Mouse (Mus musculus): ENCODE results near the gene Wwc2.

Wwc2 gene

DNA sequence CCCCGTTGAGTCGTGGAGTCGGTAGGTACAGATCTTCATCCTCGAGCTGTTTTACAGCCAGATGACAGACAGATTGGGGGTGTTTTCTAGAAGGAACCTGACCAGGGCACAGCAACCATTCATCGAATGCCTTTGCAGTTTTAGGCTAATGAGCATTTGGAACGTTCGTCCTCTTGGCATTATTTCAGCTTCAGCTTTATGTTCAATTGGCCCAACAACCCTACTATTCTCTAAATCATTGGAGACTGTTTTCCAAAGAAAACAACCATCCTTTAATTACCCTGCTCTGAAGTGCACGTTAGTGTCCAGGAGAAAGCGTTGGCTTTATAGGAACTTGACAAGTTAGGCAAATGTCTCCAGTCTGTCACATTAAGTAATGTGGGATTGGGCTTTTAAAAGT lies 54.3 kb downstream of the Wwc2 start:
- no peak for DNase-seq

DNA sequence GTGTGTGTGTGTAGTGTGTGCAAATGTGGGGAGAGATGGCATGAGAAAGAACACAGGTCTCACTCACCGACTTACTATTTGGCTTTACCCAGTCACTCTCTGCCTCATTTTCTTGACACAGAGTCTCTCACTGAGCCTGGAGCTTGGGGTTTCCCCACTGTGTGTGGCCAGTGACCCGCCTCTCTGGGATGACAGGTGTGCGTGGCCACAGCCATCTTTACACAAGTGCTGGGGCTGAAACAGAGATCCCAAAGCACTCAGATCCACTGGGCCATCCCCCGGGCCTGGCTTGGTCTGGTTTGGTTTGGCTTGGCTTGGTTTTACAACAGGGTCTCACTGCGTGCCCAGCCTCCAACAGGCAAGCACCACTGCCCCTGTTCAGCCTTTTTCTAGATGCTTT lies 55.3 kb downstream of the Wwc2 start:
- DNase-seq: no peak

DNA sequence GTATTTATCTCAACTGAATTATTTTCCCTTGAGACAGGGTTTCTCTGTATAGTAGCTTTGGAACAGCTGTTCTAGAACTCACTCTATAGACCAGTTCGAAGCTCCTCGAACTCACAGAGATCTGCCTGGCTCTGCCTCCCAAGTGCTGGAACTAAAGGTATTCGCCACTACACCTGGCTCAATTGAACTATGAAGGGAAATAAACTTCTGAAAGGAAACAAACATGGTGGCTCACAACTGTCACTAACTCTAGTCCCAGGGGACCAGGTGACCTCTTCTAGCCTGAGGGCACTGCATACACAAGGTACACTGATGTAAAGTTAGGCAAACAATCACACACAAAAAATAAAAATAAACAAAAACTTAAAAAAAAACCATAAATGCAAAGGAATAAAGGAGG lies 57.6 kb downstream of the Wwc2 start:
- DNase-seq: no peak

DNA sequence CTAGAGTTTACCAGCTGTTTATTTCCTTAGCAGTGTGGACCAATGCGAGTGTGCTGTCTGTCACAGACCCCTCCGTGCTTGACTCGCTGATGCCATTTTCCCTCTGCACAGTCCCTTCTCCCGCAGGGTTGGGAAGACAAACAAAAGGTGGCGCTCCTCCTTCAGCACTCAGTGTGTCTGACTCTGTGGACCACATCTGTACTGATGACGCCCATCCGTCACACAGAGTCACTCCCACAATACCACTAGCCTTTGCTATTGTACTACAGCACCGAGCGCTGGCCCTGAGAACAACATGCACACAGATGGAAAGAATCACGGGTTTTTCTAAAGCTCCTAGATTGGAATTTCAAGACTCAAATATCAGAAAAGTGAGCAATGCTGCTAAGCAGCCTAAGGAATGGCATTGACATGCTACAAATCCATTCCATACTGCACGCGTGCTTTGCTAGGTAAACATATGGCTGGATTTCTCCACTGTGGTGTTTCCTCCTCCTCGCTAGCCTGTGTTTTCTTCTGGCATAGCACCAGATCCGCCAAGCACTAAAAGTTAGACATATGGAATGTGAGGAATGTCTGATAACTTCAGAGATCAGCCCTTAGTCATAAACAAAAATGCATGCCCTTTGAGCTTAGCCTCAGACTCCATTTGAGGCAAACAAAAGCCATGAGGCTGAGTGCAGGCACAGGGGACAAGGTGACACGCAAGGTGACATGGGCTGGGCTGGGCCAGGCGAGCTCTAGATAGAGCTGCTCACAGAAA lies 58.5 kb downstream of the Wwc2 start:
- no peak for DNase-seq

DNA sequence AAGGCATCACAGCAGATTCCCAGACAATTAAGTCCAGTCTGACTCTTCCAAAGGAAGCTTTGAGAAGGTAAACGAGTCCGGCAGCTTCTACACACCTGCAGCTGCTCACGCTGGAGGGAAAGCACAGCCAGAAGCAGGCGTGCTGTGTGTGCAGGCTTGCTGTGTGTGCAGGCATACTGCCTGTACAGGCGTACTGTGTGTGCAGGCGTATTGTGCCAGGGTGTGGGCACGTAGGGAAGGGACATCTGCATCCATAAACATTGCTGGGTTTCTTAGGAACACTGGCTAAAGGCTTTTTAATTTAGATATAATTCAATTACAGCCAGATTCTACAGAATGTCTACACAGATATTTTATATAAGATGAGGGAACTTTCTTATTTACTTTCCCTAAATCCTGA lies 59.4 kb downstream of the Wwc2 start:
- DNase-seq: no peak

DNA sequence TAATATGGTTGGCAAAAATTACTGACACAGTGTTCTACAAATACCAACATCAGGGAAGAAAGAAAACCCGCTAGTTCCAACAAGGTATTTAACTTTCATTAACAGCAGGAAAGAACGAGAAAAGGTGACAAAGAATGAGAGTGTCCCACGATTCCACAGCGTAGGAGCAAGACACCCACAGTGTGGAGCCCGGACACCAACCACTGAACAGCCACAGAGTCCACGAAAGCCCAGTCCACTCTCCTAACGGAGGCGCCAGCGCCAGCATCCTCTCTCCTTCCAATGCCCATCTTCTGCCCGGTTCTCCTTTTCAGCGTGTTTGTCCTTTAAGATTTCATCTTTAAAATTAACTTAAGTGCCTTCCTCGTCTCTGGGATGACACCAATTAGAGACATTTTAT lies 61.1 kb downstream of the Wwc2 start:
- no peak for DNase-seq

DNA sequence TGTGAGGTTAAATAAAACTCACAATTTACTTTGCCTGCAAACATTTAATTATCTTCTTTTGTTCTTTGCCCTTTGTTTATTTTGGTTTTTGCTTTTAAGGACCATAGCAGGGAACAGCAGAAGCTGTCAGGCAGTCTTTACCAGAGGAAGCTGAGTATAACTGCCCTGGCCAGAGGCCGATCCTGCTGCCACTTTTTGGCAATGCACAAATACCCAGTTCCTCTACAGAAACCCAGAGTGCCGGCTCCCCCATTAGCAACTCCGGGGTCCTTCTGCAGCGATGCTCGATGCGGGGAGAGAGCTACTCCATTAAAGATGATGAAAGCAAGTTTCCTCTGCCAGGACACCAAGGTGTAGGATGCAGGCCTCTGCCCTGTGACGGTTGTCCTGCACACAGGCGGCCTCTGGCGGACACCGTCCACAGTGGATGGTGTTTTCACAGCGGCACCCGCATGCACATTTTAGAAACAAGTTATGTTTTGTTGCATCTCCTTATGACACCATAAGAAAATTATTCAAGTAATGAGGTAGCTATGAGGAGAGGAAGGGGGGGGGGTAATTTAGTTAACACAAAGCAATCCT lies 62.0 kb downstream of the Wwc2 start:
- no peak for DNase-seq

DNA sequence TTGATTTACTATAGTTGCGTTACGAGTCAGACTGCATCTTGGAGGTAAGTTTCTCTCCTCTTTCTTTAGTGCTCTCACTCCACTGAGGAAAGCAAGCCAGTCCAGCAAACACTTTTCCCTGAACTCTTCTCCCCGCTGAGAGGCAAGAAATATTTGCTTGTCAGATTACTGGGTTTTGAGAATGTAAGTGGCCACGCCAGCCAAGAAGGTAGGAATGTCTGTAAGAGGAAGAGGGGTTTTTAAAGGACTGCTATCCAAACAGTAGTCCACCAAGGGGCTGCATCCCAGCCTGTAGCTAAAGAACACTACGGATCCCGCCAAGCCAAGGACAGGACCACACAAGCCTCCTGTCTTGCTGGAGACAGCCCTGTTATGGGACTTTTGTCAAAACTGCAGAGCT lies 65.8 kb downstream of the Wwc2 start:
- no peak for DNase-seq

DNA sequence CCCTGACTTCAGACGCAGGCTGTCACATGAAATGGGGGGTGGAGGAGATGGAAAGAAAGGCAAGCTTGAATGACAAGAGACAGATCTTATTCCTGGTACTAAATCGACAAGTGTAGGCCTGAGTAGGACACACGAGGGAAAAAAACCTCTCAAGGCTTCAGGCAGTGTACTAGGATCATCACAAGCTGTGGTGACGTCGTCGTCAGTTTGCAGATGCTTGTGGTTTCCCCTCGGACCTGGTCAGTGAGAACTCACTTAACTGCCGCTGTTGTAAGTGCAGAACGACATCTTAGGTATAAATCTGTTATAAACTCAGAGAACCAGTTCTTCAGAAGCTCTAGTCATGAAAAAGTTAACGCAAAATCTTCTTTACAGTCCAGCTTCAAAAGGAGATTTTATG lies 67.9 kb downstream of the Wwc2 start:
- DNase-seq: no peak

DNA sequence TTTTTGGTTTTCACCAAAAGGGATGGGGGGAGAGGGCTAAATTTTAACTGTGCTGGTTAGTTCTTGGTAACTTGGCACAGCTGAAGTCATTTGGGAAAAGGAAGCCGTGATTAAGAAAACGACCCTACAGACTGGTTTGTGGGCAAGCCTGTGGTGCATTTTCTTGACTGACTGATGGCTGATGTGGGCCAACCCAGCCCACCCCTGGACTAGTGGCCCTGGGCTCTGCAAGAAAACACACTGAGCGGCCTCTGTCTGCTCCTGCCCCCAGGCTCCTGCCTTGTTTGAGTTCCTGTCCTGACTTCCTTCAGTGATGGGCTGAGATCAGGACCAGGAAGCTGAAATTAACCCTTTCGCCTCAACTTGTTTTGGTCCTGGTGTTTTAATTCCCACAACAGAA lies 68.7 kb downstream of the Wwc2 start:
- no peak for DNase-seq

DNA sequence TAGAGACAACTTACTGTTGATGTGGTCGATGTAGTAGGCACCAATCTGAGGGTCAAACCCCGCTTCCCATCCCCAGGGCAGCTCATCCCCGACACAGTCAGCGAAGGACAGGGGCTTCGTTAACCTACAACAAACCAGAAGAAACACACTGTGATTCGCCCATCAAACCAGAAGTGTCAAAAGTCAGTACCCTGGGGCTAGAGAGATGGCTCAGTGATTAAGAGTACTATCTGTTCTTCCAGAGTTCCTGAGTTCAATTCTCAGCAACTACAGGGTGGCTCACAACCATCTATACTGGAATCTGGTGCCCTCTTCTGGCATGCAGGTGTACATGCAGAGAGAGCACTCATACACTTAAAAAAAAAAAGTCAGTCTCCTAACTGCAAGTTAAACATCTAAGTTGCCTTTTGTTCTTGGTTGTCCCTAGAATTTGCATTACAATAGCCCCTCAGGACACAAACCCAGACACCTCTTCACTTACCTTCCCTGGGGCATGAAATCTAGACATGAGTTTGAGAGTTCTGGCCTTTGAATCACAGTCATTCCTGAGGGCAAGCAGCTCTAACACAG lies 70.1 kb downstream of the Wwc2 start:
- no peak for DNase-seq

DNA sequence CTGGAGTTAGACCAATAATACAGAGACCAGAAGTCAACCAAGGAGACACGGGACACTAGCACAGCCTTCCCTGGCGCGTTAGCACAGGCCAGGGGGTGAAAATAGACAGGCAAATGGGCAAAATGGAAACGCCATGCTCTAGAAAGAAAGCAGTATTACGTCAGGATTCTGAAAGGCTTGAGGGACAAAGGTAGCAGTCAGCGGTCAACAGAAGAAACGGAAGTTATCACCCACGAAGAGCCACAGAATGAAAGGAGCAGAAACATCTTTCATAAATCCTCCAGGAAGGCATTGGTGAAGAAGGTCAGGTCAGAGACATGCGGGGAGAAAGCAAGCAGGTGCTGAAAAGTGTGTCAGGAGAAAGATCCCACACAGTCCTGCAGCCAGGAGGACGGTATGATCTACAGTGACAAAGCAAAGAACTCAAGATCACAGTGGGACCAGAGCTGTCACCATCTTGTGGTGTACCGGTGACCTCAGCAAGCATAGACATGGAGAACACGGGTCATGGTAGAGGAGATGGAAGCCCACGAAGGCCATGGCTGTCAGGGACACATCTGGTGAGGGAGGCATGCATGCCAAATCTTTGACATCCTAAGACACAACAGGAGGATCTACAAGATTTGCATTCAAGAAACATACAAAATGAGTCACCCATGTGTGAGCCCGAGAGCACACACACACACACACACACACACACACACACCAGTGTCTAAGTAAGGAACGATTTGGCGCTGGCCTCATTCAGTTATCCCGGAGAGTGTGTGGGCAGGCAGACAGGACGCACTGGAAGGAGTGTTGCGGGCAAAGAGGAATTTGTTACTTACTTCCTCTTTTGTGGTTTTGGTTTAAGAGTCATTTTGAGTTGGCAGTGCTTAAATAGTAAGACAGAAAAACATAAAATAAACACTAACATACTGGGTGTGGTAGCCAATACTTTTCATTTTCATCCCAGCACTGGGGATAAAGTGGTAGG lies 73.4 kb downstream of the Wwc2 start:
- DNase-seq: no peak

DNA sequence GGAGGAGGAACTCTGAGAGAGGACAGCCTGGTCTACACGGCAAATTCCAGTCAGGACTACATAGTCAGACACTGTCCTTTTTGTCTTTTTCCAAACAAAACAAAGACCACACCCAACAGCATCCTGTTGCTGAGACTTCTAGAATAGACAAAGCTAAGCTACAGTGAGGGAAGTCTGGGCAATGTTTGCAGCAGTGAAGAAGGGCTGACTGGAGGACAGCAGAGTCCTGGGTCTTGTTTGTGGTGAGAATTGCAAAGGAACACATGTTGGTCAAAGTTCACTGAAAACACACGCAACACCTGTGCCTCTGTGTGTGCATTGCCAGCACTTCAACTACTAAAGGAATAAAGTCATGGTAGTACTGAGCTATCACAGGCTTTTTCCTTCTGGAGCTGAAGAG lies 75.2 kb downstream of the Wwc2 start:
- no peak for DNase-seq

DNA sequence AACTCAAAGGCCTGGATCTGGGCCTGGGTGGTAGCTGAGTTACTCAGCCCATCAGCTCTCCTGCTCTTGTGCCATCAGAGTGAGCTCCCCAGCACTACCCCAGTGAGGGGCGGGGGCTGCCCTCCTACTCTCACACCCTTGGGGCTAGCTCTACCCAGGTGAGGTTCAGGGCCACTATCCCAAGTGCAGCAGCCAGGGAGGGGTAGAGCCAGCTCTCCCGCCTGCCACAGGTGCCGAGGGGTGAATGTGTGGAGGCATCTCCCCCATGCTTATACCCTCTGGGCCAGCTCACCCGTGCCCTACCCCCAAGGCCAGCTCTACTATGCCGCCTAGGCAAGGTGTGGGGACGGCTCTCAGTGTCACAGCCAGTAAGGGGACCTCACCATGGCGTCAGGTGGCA lies 75.8 kb downstream of the Wwc2 start:
- DNase-seq: no peak

DNA sequence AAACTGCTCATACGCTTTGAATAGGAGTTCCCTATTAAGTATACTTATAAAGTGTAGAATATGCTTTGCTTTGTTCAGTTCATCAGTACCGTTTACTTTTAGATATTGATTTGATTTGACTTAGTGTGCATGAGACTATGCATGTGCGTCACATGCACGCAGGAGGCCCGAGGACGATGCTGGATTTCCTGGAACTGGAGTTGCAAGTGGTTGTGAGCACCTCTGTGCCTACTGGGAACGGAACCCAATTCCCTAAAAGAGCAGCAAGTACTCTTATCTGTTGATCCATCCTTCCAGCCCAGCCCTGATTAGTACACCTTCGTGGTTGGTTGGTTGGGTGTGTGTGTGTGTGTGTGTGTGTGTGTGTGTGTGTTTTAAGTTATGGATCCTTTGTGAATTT lies 76.6 kb downstream of the Wwc2 start:
- no peak for DNase-seq

DNA sequence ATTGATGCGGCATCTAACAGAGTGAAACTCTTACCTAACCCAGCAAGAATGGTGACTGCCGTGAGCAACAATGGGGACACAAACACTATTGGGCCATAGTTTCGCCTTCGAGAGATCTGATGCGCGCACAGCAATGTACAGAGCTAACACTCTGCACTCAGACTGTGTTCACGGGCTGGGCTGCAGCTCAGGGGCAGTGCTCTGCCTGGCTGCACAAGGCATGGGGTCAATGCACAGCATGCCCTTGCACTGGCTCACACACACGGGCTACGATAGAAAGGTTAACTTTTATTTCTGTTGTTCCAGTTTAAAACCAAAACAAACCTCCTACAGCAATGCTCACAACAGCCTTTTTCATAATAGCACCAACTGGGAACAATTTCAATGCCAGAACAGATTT lies 77.1 kb downstream of the Wwc2 start:
- no peak for DNase-seq

DNA sequence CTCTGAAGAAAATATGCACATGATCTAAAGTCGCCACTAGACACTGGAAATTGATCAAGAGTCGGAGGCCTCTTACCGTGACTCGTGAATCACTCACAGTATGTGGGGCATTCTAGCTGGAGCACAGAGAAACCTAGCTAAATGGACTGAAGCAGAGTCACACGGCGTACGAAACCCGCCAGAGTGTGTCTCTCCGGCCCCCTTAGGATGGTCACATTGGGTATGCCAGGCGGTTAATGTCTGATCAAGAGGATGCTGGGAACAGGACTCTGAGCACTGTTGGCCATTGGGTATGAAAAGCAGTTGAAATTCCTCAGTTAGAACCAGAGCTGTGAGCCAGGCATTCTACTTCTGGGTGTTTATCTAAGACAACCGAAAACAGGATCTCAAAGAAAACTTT lies 81.0 kb downstream of the Wwc2 start:
- no peak for DNase-seq

DNA sequence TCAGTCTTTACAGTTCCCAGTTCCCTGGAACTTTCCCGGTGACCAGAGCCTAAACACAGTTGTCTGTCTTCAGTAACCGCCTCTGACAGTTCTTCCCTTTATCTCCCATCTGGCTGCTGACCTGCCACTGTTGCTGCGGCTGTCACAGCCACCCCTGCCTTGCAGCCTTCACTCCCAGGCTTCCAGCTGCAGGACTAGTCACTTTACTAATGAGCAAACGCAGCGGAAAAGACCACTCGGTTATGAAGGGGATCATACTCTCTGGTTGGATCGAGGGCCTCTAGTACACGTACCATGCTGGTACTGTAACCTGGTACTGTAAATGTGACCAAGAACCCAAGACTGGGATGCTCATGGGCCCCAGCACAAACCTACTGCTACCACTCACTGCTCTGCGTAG lies 83.7 kb downstream of the Wwc2 start:
- no peak for DNase-seq

DNA sequence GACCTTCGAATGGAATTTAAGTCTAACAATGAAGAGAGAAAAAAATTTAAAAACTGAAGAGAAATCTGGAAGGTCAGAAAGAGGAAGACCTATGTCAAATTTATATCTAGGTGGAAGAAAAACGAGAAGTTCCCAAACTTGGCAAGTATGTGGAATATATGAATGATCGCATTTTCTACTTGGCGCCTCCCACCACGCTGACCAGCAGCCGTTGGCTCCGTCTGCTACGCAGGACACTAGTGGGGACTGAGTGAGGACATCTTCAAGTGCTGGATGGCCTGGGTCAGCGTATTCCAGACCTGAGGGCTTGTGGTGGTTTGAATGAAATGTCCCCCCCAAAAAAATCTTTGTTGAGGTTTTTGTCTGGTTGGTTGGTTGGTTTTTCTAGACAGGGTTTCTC lies 84.6 kb downstream of the Wwc2 start:
- no peak for DNase-seq

DNA sequence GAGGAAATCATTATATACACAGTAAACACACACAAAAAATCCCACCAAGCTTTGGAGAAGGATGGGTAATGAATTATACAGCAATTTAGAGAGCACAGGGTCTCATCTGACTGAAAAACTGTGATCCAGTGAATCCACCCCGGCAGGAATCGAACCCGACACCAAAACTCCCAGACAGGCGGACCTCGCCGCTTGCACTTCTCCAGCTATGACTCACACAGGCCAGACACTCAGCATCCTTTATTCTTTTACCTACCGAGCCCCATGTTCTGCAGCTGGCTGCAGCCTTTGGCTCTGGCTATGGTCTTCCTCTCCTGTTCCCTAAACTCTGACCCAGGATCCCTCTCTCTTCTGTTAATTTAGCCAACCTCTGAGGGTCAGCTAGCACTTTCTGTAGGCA lies 85.5 kb downstream of the Wwc2 start:
- DNase-seq: no peak

DNA sequence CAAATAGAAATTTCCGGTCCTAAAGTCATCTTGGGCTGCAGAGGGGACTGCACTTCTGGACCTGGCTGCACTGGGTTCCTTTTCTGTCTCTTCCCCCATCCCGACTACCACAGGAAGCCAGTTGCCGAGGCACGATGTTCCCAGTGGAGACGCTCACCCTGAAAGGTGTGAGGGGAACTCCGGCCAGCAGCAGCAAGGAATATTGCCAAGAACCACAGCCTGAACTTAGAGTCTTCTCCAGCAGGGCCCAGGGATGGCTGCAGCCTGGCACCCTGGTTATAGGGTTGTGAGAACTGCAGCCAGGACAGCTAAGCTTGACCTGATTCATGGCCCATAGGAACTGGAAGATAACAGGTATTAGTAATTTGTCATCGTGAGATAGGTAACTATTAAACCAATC lies 86.7 kb downstream of the Wwc2 start:
- no peak for DNase-seq

DNA sequence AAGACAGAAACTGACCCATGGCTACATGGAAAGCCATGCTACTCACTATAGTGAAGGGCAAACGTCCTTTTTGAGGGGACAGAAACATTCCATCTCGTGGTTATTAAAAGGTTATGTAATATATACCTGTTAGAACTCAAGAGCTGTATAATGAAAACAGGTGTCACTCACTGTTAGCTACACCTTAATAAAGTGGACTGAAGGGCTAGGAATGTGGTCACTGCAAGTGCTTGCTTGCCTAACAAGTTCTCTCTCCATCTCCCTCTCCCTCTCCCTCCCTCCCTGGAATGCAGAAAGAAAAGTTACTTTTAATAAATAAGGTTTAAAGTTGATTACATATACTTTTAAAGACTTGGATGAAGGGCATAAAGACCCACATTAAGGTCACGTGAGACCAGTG lies 88.0 kb downstream of the Wwc2 start:
- DNase-seq: no peak

DNA sequence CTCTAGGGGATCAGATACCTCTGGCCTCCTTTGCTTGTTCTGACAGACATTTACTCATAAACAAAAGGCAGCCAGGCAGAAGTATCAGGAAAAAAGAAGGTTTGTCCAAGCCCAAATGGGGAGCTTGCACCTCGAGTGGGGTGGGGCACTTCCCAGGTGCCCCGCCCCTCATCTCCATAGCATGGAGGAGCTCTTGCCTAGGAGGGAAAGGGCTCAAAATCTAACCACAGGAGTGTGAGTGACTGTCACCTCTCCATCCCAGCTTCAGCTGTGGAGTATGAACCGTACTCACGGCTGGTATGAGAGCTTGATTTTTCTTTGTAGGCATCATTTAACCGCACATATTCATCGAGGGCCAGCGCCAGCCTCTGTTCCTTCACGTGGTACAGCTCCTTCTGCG lies 90.4 kb downstream of the Wwc2 start:
- no peak for DNase-seq

DNA sequence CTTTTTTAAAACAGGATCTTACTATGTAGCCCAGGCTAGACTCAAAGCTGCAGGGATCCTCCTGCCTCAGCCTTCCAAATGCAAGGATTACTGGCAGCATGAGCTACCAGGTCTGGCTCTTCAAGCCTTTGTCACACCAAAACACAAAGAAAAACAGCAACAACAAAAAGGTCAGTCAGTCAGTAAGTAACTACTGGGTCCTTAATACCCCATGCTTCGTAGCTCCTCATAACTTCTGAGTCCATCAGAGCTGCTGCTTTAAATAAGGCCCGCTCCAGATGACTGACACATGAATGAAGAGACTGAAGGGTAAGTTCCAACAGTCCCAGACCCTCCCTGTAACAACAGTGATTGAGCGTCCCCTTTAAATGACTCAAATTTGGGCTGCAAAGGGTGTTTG lies 90.8 kb downstream of the Wwc2 start:
- DNase-seq: no peak
